Mouse (Mus musculus) retina, adult 2 months (tissue): ENCODE results near the gene Sgta.
A peak's percentile ranks its signal among the peaks of the same experiment; 100 is the strongest.

Source experiments
- DNase-seq: peaks from one replicate; pipeline ENCODE4 v3.0.0-alpha.2; 2012; ENCODE audit warnings: low read depth, low spot score

Sgta gene

GRCm38 (mm10) chr10:81020207-81020606, 39.8 kb downstream of the Sgta start:
- DNase-seq = no peak

GRCm38 (mm10) chr10:81019687-81020086, 40.3 kb downstream of the Sgta start:
- DNase-seq = no peak

- DNase-seq = no peak
Observed at GRCm38 (mm10) chr10:81018326-81018725, 41.7 kb downstream of the Sgta start.

GRCm38 (mm10) chr10:81016645-81017044, 43.3 kb downstream of the Sgta start:
- DNase-seq = no peak

GRCm38 (mm10) chr10:81015666-81016065, 44.3 kb downstream of the Sgta start:
- DNase-seq = no peak

GRCm38 (mm10) chr10:81014393-81015384, 45.3 kb downstream of the Sgta start, which contains the start of gene Gng7:
TSS of gene Gng7 (minus strand) at chr10:81014945.
- peak; percentile 82 for DNase-seq

GRCm38 (mm10) chr10:81010851-81011250, 49.1 kb downstream of the Sgta start:
- DNase-seq = no peak

- no peak for DNase-seq
Observed at GRCm38 (mm10) chr10:81007240-81007639, 52.7 kb downstream of the Sgta start.

- no peak for DNase-seq
Observed at GRCm38 (mm10) chr10:81006005-81006677, 53.8 kb downstream of the Sgta start.

- DNase-seq = no peak
Observed at GRCm38 (mm10) chr10:81001161-81001560, 58.8 kb downstream of the Sgta start.

GRCm38 (mm10) chr10:81000197-81001062, 59.6 kb downstream of the Sgta start:
- DNase-seq = no peak

GRCm38 (mm10) chr10:80999362-81000196, 60.4 kb downstream of the Sgta start:
- peak; percentile 71 for DNase-seq

GRCm38 (mm10) chr10:80998778-80999177, 61.2 kb downstream of the Sgta start:
- DNase-seq = no peak

- DNase-seq = no peak
Observed at GRCm38 (mm10) chr10:80998021-80998420, 62.0 kb downstream of the Sgta start.

GRCm38 (mm10) chr10:80997332-80997731, 62.6 kb downstream of the Sgta start:
- no peak for DNase-seq

GRCm38 (mm10) chr10:80996501-80996900, 63.5 kb downstream of the Sgta start:
- no peak for DNase-seq

GRCm38 (mm10) chr10:80995091-80995632, 64.8 kb downstream of the Sgta start:
- peak; percentile 51 for DNase-seq

GRCm38 (mm10) chr10:80994621-80995020, 65.4 kb downstream of the Sgta start:
- no peak for DNase-seq
